Mouse (Mus musculus) midbrain, postnatal 0 days (tissue): ENCODE results near the gene Olfr1188. TPM values are rescaled to one million over a fixed set of nuclear protein-coding genes. Genes with fewer than 3 reads are reported as not detected.
"Not testable (repeated sequence)": the region's sequence is repeated elsewhere in the genome, so short reads cannot be mapped to it uniquely, and the experiment has no call there.

ENCODE experiments used
- ATAC-seq: fragments of 200-750 bp; cut with Nextera tagmentation; 2 replicates; pipeline ENCODE4 v1.8.0; 2017; ENCODE audit warnings: moderate number of reproducible peaks, mild to moderate bottlenecking, moderate TSS enrichment, moderate library complexity; ENCODE audit not compliant: low FRiP score
- DNase-seq: peaks from one replicate; pipeline ENCODE4 v3.0.0-alpha.2; 2015; ENCODE audit warnings: low spot score
- H3K27ac ChIP-seq: fragments of 300-500 bp; sonication (generic); 2 replicates; pipeline ENCODE4 v1.5.1; 2014; ENCODE audit warnings: low read depth, mild to moderate bottlenecking, low read length, mixed read lengths
- H3K27me3 ChIP-seq: fragments of 300-500 bp; sonication (generic); 2 replicates; pipeline ENCODE4 v1.6.1; 2014; ENCODE audit warnings: low read length, control low read depth, mixed read lengths; ENCODE audit not compliant: insufficient read depth
- H3K36me3 ChIP-seq: fragments of 300-500 bp; sonication (generic); 2 replicates; pipeline ENCODE4 v1.6.1; 2014; ENCODE audit warnings: low read length, control low read depth, mixed read lengths; ENCODE audit not compliant: insufficient read depth
- H3K4me1 ChIP-seq: fragments of 300-500 bp; sonication (generic); 2 replicates; pipeline ENCODE4 v1.6.1; 2014; ENCODE audit warnings: mild to moderate bottlenecking, control low read depth, antibody characterized with exemption, low read length, mixed read lengths; ENCODE audit not compliant: insufficient read depth
- H3K4me2 ChIP-seq: fragments of 300-500 bp; sonication (generic); 2 replicates; pipeline ENCODE4 v1.6.1; 2014; ENCODE audit warnings: low read depth, mild to moderate bottlenecking, low read length, mixed read lengths; ENCODE audit not compliant: poor library complexity, severe bottlenecking
- H3K4me3 ChIP-seq: fragments of 300-500 bp; sonication (generic); 2 replicates; pipeline ENCODE4 v1.5.1; 2014; ENCODE audit warnings: low read depth, mild to moderate bottlenecking, low read length, moderate library complexity
- H3K9ac ChIP-seq: fragments of 300-500 bp; sonication (generic); replicated peaks from 2 replicates; pipeline ENCODE4 v1.6.1; 2014; ENCODE audit warnings: mild to moderate bottlenecking, low read length, moderate library complexity, mixed read lengths; ENCODE audit not compliant: poor library complexity, severe bottlenecking
- H3K9me3 ChIP-seq: fragments of 300-500 bp; sonication (generic); 2 replicates; pipeline ENCODE4 v1.6.1; 2016; ENCODE audit warnings: low read length, control low read depth
- CTCF ChIP-seq: IDR thresholded peaks from 2 replicates; pipeline ENCODE4 v1.5.1; 2016; ENCODE audit warnings: antibody characterized with exemption, mild to moderate bottlenecking
- WGBS: fragments of 180-500 bp; shearing (Covaris S2); extraction: QIAGEN DNeasy Blood & Tissue Kit; methylation state at CpG from one replicate; pipeline ENCODE4 v1.1.7; 2014; 5-methylcytosine and 5-hydroxymethylcytosine counted together
- polyA plus RNA-seq: library from polyadenylated mRNA; unstranded; fragments of >200 nt; fragmentation: Nextera tagmentation; extraction: Ambion mirVana; gene quantifications from 2 replicates; pipeline ENCODE4 v1.2.1, GENCODE M21; 2015
- total RNA-seq: library from RNA; depleted of rRNA; stranded (reverse); fragments of >200 nt; gene quantifications from 2 replicates; pipeline ENCODE4 v1.2.3, GENCODE M21; 2014; rRNA removed

The Olfr1188 gene
- total RNA-seq (not detected in 2 replicates), polyA plus RNA-seq (not detected in 2 replicates)

DNA sequence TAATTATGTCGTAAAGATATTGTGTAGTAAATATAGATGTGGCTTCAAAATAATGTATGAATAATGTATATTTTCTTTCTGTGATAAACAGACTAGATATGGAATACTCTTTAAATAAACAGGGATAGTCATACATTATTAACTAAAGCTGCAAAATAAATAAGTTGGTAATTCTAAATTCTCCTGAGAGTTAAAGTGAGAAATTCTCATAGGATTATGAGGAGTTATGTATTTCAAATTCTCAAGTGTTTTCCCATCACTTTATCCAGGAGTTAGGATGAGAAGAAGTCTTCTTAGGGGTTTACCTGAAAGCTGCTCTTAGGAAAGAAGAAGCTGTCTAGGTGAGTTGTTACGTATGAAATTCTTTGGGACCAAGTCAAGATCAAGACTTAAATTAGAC, at the start of gene Olfr1188:
Gene Olfr1188, plus strand, starts transcription at position 301 of the 400 bp plus-strand sequence.
- 88% methylated on average over 2 of the region's 2 CpGs for WGBS
- Histone ChIP-seq H3K4me3 (no peak within 1 kb of the TSS), H3K27ac (no peak within 1 kb of the TSS), H3K9ac (no peak within 1 kb of the TSS), H3K4me2 (no peak within 1 kb of the TSS), H3K4me1 (no peaks in the 10 kb centered on the region), H3K27me3 (no peaks in the 10 kb centered on the region), H3K9me3 (no peaks in the 10 kb centered on the region), H3K36me3 (no peaks in the 10 kb centered on the region)
- DNase-seq (no peak), ATAC-seq (no peak)
- TF ChIP-seq CTCF: no peak

GRCm38 (mm10) chr2:88518251-88518650, 38.5 kb upstream of the Olfr1188 start, which contains the start of gene Olfr1186:
Gene Olfr1186, plus strand, starts transcription at chr2:88518551.
- Histone ChIP-seq H3K4me1 (no peaks in the 10 kb centered on the region), H3K4me3 (no peak within 1 kb of the TSS), H3K27me3 (no peaks in the 10 kb centered on the region), H3K27ac (no peak within 1 kb of the TSS), H3K9ac (no peak within 1 kb of the TSS), H3K4me2 (no peak within 1 kb of the TSS), H3K9me3 (no peaks in the 10 kb centered on the region), H3K36me3 (no peaks in the 10 kb centered on the region)
- no peak for TF ChIP-seq CTCF
- WGBS: 84% methylated on average over 2 of the region's 2 CpGs
- ATAC-seq: no peak
- DNase-seq: no peak

DNA sequence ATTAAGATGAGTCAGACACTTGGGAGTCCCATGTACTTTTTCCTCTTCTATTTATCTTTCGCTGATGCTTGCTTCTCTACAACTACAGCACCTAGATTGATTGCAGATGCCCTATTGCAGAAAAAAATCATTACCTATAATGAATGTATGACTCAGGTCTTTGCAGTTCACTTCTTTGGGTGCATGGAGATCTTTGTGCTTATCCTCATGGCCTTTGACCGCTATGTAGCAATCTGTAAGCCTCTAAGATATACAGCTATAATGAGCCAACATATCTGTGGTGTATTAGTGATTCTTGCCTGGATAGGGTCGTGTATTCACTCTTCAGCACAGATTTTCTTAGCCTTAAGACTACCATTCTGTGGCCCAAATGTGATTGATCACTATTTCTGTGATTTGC, 31.0 kb upstream of the Olfr1188 start:
- DNase-seq (no peak), ATAC-seq (no peak)
- Histone ChIP-seq H3K27me3 (no peaks in the 10 kb centered on the region), H3K27ac (no peak overlapping the region), H3K4me1 (no peaks in the 10 kb centered on the region), H3K36me3 (no peaks in the 10 kb centered on the region), H3K9ac (no peak overlapping the region), H3K9me3 (no peaks in the 10 kb centered on the region), H3K4me3 (no peak overlapping the region), H3K4me2 (no peak overlapping the region)
- no peak for TF ChIP-seq CTCF
- 77% methylated on average over 3 of the region's 3 CpGs for WGBS

GRCm38 (mm10) chr2:88572696-88573095, 16.0 kb downstream of the Olfr1188 start:
- H3K4me2 ChIP-seq, H3K4me1 ChIP-seq, H3K9me3 ChIP-seq, H3K27me3 ChIP-seq, H3K27ac ChIP-seq, H3K36me3 ChIP-seq, DNase-seq, H3K4me3 ChIP-seq, H3K9ac ChIP-seq, ATAC-seq: not testable (repeated sequence)
- 92% methylated on average over 12 of the region's 12 CpGs for WGBS

DNA sequence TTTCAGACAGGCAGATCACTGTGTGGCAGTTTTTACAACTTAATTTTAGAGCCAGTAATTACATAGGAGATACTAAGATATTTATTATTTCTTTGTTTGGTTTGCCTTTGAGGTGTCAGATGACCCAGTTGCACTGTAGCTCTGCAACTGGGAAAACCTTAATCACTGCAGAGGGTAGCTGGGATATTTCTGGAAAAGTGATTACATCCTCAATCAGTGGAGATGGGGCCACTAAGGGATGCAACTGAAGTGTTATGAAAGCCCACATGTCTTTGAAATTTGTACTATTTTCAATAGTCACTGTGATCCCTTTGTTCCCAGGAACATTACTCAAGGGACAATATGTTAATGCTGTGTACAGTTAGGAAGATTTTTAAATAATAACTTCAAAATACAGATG, 29.4 kb downstream of the Olfr1188 start, which contains the start of gene Olfr1189:
Gene Olfr1189, plus strand, starts transcription at position 301 of the 400 bp plus-strand sequence.
- Histone ChIP-seq H3K4me3 (no peak within 1 kb of the TSS), H3K27ac (no peak within 1 kb of the TSS), H3K27me3 (no peaks in the 10 kb centered on the region), H3K4me1 (no peaks in the 10 kb centered on the region), H3K9me3 (no peaks in the 10 kb centered on the region), H3K9ac (no peak within 1 kb of the TSS), H3K36me3 (no peaks in the 10 kb centered on the region), H3K4me2 (no peak within 1 kb of the TSS)
- no peak for TF ChIP-seq CTCF
- DNase-seq (no peak), ATAC-seq (no peak)

Other genes with a start within 250 kb of the Olfr1188 start
- not detected in 2 replicates for gene Olfr1174-ps, start 241.8 kb upstream of the Olfr1188 start, total RNA-seq
- gene Olfr1174-ps, start 241.8 kb upstream of the Olfr1188 start, polyA plus RNA-seq: not detected in 2 replicates
- not detected in 2 replicates for gene Olfr1175-ps, start 229.7 kb upstream of the Olfr1188 start, total RNA-seq
- not detected in 2 replicates for gene Olfr1175-ps, start 229.7 kb upstream of the Olfr1188 start, polyA plus RNA-seq
- not detected in 2 replicates for gene Olfr1176, start 220.2 kb upstream of the Olfr1188 start, total RNA-seq
- not detected in 2 replicates for gene Olfr1176, start 220.2 kb upstream of the Olfr1188 start, polyA plus RNA-seq
- not detected in 2 replicates for gene Olfr1177-ps, start 210.4 kb upstream of the Olfr1188 start, total RNA-seq
- gene Olfr1177-ps, start 210.4 kb upstream of the Olfr1188 start, polyA plus RNA-seq: not detected in 2 replicates
- not detected in 2 replicates for gene Olfr1178, start 169.9 kb upstream of the Olfr1188 start, total RNA-seq
- not detected in 2 replicates for gene Olfr1178, start 169.9 kb upstream of the Olfr1188 start, polyA plus RNA-seq
- not detected in 2 replicates for gene Olfr1179, start 150.5 kb upstream of the Olfr1188 start, total RNA-seq
- not detected in 2 replicates for gene Olfr1179, start 150.5 kb upstream of the Olfr1188 start, polyA plus RNA-seq
- gene Olfr1180, start 137.8 kb upstream of the Olfr1188 start, total RNA-seq: not detected in 2 replicates
- gene Olfr1180, start 137.8 kb upstream of the Olfr1188 start, polyA plus RNA-seq: not detected in 2 replicates
- not detected in 2 replicates for gene Olfr1181, start 130.8 kb upstream of the Olfr1188 start, total RNA-seq
- not detected in 2 replicates for gene Olfr1181, start 130.8 kb upstream of the Olfr1188 start, polyA plus RNA-seq
- gene Gm13757, start 107.8 kb upstream of the Olfr1188 start, total RNA-seq: not detected in 2 replicates
- not detected in 2 replicates for gene Gm13757, start 107.8 kb upstream of the Olfr1188 start, polyA plus RNA-seq
- not detected in 2 replicates for gene Olfr1183, start 102.1 kb upstream of the Olfr1188 start, total RNA-seq
- not detected in 2 replicates for gene Olfr1183, start 102.1 kb upstream of the Olfr1188 start, polyA plus RNA-seq
- gene Olfr1184, start 73.3 kb upstream of the Olfr1188 start, total RNA-seq: not detected in 2 replicates
- gene Olfr1184, start 73.3 kb upstream of the Olfr1188 start, polyA plus RNA-seq: not detected in 2 replicates
- not detected in 2 replicates for gene Olfr1185-ps1, start 63.6 kb upstream of the Olfr1188 start, total RNA-seq
- gene Olfr1185-ps1, start 63.6 kb upstream of the Olfr1188 start, polyA plus RNA-seq: not detected in 2 replicates
- gene Olfr1186, start 38.4 kb upstream of the Olfr1188 start, total RNA-seq: not detected in 2 replicates
- gene Olfr1186, start 38.4 kb upstream of the Olfr1188 start, polyA plus RNA-seq: not detected in 2 replicates
- not detected in 2 replicates for gene Olfr1189, start 29.5 kb downstream of the Olfr1188 start, total RNA-seq
- gene Olfr1189, start 29.5 kb downstream of the Olfr1188 start, polyA plus RNA-seq: not detected in 2 replicates
- gene Olfr1191-ps1, start 83.6 kb downstream of the Olfr1188 start, total RNA-seq: 0.28 TPM in 1 of 2 replicates, not detected in the other
- gene Olfr1191-ps1, start 83.6 kb downstream of the Olfr1188 start, polyA plus RNA-seq: not detected in 2 replicates
- not detected in 2 replicates for gene Olfr1192-ps1, start 91.6 kb downstream of the Olfr1188 start, total RNA-seq
- not detected in 2 replicates for gene Olfr1192-ps1, start 91.6 kb downstream of the Olfr1188 start, polyA plus RNA-seq
- not detected in 2 replicates for gene Olfr1193, start 118.7 kb downstream of the Olfr1188 start, total RNA-seq
- not detected in 2 replicates for gene Olfr1193, start 118.7 kb downstream of the Olfr1188 start, polyA plus RNA-seq
- gene Olfr1195, start 132.3 kb downstream of the Olfr1188 start, total RNA-seq: not detected in 2 replicates
- gene Olfr1195, start 132.3 kb downstream of the Olfr1188 start, polyA plus RNA-seq: not detected in 2 replicates
- not detected in 2 replicates for gene Olfr1196, start 147.7 kb downstream of the Olfr1188 start, total RNA-seq
- gene Olfr1196, start 147.7 kb downstream of the Olfr1188 start, polyA plus RNA-seq: not detected in 2 replicates
- gene Olfr1197, start 175.4 kb downstream of the Olfr1188 start, total RNA-seq: not detected in 2 replicates
- not detected in 2 replicates for gene Olfr1197, start 175.4 kb downstream of the Olfr1188 start, polyA plus RNA-seq
- not detected in 2 replicates for gene Olfr1198, start 194.4 kb downstream of the Olfr1188 start, total RNA-seq
- gene Olfr1198, start 194.4 kb downstream of the Olfr1188 start, polyA plus RNA-seq: not detected in 2 replicates
- not detected in 2 replicates for gene Olfr1199, start 203.5 kb downstream of the Olfr1188 start, total RNA-seq
- gene Olfr1199, start 203.5 kb downstream of the Olfr1188 start, polyA plus RNA-seq: not detected in 2 replicates
- not detected in 2 replicates for gene Olfr1200, start 213.6 kb downstream of the Olfr1188 start, total RNA-seq
- gene Olfr1200, start 213.6 kb downstream of the Olfr1188 start, polyA plus RNA-seq: not detected in 2 replicates
- not detected in 2 replicates for gene Olfr1201, start 236.1 kb downstream of the Olfr1188 start, total RNA-seq
- not detected in 2 replicates for gene Olfr1201, start 236.1 kb downstream of the Olfr1188 start, polyA plus RNA-seq